Mouse (Mus musculus): ENCODE data around the gene Gm21860. TPM values are rescaled to one million over a fixed set of nuclear protein-coding genes. Genes with fewer than 3 reads are reported as not detected.
"Not testable (repeated sequence)": the region's sequence is repeated elsewhere in the genome, so short reads cannot be mapped to it uniquely, and the experiment has no call there.

Gm21860 gene
- total RNA-seq, 2 experiments from 2014 or later = not detected

DNA sequence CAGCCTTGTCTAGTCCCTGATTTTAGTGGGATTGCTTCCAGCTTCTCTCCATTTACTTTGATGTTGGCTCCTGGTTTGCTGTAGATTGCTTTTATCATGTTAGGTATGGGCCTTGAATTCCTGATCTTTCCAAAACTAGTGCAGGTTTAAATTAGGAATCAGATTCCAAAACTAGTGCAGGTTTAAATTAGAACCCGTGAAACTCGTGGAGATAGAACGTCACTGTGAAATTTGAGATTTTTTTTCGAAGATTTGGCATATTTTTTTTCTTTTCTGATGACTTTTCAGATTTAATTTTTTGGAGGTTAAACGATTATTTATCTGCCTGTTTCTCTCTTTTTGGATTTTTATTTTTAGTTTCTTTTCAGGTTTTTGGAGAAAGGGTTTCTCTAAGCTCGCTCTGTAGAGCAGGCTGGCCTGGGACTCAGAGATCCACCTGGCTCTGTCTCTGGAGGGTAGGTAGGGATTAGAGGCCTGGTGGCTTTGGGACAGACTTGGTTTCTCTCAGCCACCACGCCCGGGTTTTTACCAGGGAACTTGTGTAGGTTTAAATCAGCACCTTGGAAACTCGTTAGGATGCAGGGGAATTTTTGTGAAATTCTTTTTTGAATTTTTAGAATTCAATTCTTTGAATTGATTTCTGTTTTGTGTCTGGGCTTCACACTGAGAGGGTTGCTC is 20.8 kb downstream of the Gm21860 start:
- peak; percentile 17 to 53 for DNase-seq (ENCODE audit: low spot score in 2 of 2)

DNA sequence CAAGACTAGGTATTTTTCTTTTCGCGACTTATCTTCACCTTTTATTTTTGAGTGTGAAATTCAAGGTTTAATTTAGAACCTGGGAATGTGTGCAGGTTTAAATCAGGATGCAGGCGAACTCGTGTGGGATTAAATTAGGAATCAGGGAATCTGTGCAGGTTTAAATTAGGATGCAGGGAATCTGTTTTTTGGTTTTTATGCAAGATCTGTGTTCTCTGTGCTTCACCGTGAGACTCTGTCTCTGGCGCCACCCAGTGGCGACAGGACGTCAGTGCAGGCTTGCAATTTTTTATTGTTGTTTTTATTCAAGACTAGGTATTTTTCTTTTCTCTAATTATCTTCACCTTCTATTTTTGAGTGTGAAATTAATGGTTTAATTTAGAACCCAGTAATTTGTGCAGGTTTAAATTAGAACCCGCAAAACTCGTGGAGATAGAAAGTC is 22.5 kb downstream of the Gm21860 start:
- peak in 1 of 2 experiments; percentile 10 for DNase-seq (ENCODE audit: low spot score in 2 of 2)

- not testable (repeated sequence) for DNase-seq (ENCODE audit: low spot score in 2 of 2)
Observed at GRCm38 (mm10) chrY:90731593-90731955, 23.0 kb downstream of the Gm21860 start.

GRCm38 (mm10) chrY:90730908-90731592 is 23.6 kb downstream of the Gm21860 start:
- DNase-seq (ENCODE audit: low spot score in 2 of 2) = peak; percentile 43 to 81

- DNase-seq (ENCODE audit: low spot score in 2 of 2) = not testable (repeated sequence)
Observed at GRCm38 (mm10) chrY:90729816-90730303, 24.8 kb downstream of the Gm21860 start.

GRCm38 (mm10) chrY:90728905-90729256 is 25.7 kb downstream of the Gm21860 start:
- peak; percentile 41 to 69 for DNase-seq (ENCODE audit: low spot score in 2 of 2)

- not testable (repeated sequence) for DNase-seq (ENCODE audit: low spot score in 2 of 2)
Observed at GRCm38 (mm10) chrY:90728251-90728904, 26.2 kb downstream of the Gm21860 start.

GRCm38 (mm10) chrY:90727121-90727908 is 27.3 kb downstream of the Gm21860 start:
- peak in 1 of 2 experiments; percentile 23 for DNase-seq (ENCODE audit: low spot score in 2 of 2)

GRCm38 (mm10) chrY:90725701-90726451 is 28.7 kb downstream of the Gm21860 start:
- DNase-seq (ENCODE audit: low spot score in 2 of 2) = peak in 1 of 2 experiments; percentile 26

DNA sequence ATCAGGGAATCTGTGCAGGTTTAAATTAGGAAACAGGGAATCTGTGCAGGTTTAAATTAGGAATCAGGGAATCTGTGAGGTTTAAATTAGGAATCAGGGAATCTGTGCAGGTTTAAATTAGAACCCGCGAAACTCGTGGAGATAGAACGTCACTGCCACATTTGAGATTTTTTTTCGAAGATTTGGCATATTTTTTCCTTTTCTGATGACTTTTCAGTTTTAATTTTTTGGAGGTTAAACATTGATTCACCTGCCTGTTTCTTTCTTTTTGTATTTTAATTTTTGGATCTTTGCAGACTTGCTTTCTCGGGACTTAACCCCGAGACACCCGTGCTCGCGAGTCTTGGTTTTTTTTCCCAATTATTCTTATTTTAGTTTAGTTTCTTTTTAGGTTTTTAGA is 29.5 kb downstream of the Gm21860 start:
- not testable (repeated sequence) for DNase-seq (ENCODE audit: low spot score in 2 of 2)

- not testable (repeated sequence) for DNase-seq (ENCODE audit: low spot score in 2 of 2)
Observed at GRCm38 (mm10) chrY:90724014-90724709, 30.5 kb downstream of the Gm21860 start.

DNA sequence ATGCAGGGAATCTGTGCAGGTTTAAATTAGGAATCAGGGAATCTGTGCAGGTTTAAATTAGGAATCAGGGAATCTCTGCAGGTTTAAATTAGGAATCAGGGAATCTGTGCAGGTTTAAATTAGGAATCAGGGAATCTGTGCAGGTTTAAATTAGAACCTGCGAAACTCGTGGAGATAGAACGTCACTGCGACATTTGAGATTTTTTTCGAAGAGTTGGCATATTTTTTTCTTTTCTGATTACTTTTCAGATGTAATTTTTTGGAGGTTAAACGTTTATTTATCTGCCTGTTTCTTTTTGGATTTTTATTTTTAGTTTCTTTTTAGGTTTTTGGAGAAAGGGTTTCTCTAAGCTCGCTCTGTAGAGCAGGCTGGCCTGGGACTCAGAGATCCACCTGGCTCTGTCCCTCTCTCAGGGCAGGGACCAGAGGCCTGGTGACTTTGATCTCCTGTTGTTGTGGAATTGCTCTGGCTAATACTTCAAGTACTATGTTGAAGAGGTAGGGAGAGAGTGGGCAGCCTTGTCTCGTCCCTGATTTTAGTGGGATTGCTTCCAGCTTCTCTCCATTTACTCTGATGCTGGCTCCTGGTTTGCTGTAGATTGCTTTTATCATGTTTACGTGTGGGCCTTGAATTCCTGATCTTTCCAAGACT is 31.2 kb downstream of the Gm21860 start:
- peak; percentile 46 to 65 for DNase-seq (ENCODE audit: low spot score in 2 of 2)

DNA sequence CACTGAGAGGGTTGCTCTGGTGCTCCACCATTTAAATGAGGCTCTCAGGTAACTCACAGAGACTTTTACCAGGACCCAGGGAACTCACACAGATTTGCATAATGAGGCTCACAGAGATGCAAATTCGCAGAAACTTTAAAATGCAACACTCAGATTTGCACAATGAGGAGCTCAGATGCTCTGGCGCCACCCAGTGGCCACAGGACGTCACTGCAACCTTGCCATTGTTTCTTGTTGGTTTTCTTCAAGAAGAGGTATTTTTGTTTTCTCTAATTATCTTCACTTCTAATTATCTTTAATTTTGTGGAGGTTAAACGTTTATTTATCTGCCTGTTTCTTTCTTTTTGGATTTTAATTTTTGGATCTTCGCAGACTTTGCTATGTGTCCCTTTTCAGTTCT is 34.1 kb downstream of the Gm21860 start:
- DNase-seq (ENCODE audit: low spot score in 2 of 2) = not testable (repeated sequence)

DNA sequence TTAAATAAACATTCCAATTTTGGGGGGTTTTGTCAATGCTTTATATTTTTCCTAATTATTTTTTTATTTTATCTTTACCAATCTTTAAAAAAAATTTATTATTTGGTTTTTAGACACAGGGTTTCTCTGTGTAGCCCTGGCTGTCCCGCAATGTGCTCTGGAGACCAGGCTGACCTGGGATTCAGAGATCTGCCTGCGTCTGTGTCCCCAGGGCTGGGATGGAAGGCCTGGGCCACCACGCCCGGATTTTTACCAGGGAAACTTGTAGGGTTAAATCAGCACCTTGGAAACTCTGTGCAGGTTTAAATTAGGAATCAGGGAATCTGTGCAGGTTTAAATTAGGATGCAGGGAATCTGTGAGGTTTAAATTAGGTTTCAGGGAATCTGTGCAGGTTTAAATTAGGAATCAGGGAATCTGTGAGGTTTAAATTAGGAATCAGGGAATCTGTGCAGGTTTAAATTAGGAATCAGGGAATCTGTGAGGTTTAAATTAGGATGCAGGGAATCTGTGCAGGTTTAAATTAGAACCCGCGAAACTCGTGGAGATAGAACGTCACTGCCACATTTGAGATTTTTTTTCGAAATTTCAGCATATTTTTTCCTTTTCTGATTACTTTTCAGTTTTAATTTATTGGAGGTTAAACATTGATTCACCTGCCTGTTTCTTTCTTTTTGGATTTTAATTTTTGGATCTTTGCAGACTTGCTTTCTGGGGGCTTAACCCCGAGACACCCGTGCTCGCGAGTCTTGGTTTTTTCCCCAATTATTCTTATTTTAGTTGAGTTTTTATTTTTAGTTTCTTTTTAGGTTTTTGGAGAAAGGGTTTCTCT is 35.0 kb downstream of the Gm21860 start:
- DNase-seq (ENCODE audit: low spot score in 2 of 2) = not testable (repeated sequence)

- peak; percentile 54 to 79 for DNase-seq (ENCODE audit: low spot score in 2 of 2)
Observed at GRCm38 (mm10) chrY:90718583-90719402, 35.8 kb downstream of the Gm21860 start.

DNA sequence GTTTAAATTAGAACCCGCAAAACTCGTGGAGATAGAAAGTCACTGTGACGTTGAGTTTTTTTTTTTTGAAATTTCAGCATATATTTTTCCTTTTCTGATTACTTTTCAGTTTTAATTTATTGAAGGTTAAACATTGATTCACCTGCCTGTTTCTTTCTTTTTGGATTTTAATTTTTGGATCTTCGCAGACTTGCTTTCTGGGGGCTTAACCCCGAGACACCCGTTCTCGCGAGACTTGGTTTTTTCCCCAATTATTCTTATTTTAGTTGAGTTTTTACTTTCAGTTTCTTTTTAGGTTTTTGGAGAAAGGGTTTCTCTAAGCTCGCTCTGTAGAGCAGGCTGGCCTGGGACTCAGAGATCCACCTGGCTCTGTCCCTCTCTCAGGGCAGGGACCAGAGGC is 36.6 kb downstream of the Gm21860 start:
- not testable (repeated sequence) for DNase-seq (ENCODE audit: low spot score in 2 of 2)

DNA sequence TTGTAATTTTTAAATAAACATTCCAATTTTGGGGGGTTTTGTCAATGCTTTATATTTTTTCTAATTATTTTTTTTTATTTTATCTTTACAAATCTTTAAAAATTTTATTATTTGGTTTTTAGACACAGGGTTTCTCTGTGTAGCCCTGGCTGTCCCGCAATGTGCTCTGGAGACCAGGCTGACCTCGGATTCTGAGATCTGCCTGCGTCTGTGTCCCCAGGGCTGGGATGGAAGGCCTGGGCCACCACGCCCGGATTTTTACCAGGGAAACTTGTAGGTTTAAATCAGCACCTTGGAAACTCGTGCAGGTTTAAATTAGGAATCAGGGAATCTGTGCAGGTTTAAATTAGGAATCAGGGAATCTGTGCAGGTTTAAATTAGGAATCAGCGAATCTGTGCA is 37.1 kb downstream of the Gm21860 start:
- DNase-seq (ENCODE audit: low spot score in 2 of 2) = peak in 1 of 2 experiments; percentile 25
